Mouse (Mus musculus) E14TG2a.4 (cell line): ENCODE results near the gene Angel1.

Source experiments
- CTCF ChIP-seq: conservative IDR thresholded peaks from 2 replicates; pipeline ENCODE4 v1.5.1; 2014; ENCODE audit warnings: low read length
- NANOG ChIP-seq: IDR thresholded peaks from 2 replicates; pipeline ENCODE4 v1.6.1; 2014; ENCODE audit warnings: borderline replicate concordance, low read length, mixed read lengths

- TF ChIP-seq CTCF: no peak
- TF ChIP-seq NANOG: no peak
These were observed 4.8 kb downstream of the Angel1 start for GRCm38 (mm10) chr12:86721453-86721852.
